Mouse (Mus musculus) cerebellum, adult 8-10 months (tissue): ENCODE results near the gene Svs1.

Source experiments
- DNase-seq: peaks from one replicate; pipeline ENCODE4 v3.0.0; 2022

Svs1 gene

DNA sequence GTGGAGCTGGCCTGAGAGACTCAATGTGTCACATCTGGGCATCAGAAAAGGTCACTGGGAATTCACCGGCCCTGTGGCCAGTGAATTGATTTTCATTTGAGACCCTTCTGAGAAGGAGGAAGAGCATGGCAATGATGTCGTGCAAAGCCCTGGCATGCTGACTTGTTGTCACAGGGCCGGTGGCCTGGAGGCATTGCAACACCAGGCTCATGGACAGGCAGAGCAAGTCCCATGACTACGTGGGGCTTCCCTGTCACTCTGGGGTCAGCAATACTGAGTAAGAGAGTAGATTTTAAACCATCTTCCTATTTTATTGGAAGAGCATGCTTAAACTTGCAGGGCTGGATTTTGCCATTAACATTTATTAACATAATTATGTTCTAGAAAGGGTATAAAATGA, 26.4 kb downstream of the Svs1 start:
- no peak for DNase-seq

DNA sequence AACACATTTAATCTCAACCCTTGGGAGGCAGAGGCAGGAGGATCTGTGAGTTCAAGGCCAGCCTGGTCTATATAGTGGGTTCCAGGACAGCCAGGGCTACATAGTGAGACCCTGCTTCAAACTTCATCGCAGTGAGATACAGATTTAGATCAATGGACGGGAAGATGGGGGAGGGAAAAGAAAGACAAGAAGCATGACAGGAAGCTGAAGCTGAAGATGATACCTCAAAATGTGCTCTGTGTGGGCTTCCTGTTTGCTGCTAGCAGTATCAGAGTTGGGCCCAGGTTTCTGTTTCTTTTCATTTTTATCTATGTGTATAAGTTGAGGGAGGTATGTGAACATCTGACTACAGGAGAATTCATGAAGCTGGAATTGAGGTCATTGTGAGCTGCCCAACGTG, 26.8 kb downstream of the Svs1 start:
- DNase-seq = no peak

DNA sequence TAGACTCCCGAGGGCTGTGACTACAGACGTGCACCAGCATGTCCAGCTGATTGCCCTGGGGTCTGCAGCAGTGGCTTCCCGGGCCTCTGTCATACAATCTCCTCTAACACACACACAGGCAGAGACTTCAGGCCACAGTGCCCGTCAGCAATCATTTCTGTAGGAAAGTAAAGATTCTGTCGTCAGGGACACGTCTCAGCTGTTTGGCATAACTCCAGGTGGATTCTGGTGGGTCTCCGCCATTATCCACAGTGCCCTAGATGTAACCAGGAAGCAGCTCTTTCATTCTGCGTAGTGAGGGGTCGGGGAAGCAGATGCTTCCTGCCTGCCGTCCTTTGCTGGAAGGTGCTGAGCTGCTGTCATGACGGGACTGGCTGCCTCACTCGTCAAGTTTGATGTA, 30.5 kb downstream of the Svs1 start:
- no peak for DNase-seq

DNA sequence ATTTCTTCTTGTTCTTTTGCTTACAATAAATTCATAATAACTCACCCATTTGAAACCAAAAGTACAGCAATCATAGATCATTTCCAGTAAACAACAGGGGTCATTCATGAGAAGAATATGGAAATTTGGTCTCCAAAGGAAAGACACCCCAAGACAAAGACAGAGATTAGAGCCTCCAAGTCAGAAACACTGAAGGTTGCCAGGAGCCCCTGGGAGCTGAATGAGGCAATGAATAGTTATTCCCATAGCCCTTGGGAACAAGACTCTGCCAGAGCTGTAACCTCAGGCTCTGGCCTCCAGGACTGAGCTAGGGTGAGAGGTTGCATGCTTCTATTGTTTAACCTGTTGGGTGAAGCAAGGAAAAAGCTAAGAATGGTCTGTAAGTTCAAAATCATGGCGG, 32.7 kb downstream of the Svs1 start:
- no peak for DNase-seq

DNA sequence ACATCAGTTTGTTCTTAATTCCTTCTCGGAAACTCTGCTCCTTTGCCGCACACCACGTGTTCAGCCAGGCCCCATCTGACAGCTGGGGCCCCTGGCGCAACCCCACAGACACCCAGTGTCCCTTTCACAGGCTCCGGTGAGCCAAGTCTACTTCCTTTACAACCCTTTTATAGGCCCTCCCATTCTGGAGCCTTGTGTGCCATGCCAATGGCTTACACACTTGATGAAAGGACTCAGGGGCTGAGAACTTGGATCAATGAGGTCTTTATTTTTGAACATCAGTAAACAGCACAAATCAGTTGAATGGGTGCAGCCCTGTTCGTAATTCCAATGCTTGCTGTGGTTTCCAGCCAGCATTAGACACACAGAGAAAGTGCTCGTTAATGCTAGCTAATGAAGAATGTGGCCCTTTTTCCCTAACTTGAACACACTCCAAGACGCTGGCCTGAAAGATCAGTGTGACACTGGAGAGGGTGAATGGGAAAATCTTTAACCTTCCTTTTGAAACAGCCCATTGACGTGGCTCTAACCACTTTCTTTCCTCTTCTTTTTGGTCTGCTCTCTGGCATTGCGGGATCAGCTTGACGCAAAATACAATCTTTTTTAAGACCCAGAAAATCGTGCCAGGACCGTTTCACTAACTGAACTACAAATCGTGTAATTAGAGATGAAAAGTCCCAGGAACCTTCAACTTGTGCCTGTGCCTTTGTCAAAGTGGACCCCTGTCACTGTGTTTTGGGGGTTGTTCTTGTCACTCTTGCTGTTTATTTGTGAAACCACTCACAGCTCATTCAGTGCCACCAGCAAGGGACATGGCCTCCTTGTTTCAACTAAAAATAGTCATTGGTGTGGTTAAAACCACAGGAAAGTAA, 34.7 kb downstream of the Svs1 start:
- DNase-seq = no peak

DNA sequence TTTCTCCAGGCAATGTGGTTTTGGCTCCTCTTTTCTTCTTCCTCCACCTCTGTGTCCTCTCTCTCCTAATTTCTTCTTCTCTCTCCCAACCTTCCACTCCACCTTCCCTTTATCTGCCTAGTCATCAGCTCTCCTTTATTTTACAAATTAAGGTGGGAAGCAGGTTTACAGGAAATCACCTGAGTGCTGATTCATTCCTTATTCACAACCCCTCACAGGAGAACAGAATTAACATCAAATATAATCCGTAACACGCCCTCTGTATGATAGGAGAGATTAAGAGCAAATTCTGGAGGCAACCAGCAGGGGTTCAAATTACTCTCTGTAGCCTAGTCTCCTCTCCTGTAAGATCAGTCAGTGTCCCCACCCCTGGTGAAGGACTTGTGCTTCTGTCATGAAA, 35.7 kb downstream of the Svs1 start:
- no peak for DNase-seq

DNA sequence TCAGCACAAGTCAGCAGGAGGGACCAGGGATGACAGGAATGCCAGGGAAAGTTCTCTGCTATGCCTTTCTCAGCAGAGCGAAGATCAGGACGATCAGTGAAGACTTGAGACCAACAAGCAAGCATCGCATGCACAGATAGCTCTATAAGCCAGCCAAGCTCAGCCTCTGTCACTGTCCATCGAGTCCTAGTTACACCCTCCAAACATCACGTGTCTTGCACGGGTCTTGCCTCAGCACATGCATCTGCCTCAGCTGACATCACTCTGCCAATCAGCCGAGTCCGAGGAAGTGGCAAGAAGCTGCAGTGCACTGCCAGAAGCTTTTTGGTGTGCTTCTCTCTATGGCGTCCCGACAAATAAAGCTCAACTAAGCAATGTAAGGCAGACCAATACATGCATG, 36.7 kb downstream of the Svs1 start:
- no peak for DNase-seq

DNA sequence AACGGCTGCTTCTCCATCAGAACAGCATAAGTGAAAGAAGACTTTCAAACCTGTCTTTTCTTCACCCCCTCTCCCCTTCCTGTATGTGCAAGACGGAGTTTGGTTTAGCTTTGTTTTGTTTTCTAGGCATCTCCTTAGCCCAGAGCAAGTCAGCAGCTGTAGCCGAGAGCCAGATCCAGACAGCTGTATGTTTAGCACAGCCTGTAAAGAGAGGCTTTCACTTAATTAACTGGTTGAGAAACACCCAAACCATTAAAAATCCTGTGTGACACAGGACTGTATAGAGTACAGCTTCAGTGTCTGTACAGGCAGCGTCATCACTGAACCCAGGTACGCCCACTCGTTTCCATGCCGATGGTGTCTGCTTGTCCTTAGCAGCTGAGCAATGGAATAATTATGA, 38.6 kb downstream of the Svs1 start:
- DNase-seq = no peak

DNA sequence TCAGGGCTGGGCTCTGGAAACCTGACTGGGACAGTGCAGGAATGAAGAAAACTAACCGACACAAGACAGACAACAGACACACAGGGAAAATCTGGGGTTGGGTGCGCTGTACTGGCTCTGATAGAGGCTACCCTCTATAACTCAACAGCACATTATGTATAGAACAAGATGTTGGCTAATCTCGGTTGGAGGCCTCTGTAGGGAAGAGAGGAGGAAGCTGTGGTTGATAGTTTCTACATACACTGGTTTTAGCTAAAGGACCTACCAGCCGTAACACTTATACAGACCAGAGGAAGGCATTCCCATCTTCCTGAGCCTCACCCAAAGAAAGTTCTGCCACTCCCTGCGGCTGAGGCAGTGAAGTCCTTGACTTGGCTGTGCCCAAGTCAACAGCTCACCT, 39.8 kb downstream of the Svs1 start:
- no peak for DNase-seq

DNA sequence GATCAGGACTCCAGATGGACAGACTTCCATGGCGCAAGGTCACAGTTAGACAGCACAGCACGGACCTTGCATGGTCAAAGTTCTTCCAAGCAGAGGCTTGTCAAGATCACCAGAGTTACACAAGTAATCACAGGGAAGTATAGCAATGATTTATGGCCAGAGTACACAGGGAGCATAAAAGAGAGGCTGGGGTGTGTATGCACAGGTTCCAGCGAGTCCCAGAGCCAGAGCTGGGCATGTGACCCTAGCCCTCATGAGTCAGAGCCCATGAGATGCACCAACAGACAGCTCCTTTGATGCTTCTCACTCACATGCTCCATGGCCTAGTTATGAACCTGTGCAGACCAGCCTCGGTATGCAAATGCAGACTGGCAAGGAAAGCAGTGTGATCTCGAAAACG, 41.4 kb downstream of the Svs1 start:
- no peak for DNase-seq

DNA sequence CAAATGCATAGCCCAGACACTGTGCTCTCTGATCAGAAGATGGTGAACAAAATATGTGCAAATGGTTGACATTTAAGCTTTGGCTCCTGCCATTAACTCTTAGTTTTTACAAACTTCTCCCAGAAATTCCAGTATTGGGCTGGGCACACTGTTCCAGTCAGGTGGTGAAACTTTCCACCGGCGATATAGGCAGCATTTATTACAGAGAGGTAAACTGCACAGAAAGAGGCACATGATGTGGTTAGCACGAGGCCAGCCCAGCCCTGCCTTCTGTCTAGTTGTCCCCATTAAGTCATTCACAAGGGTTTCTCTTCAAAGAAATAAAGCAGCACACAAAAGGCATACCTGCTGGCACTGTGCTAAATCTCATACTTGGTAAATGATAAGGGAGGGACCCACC, 42.0 kb downstream of the Svs1 start:
- no peak for DNase-seq

DNA sequence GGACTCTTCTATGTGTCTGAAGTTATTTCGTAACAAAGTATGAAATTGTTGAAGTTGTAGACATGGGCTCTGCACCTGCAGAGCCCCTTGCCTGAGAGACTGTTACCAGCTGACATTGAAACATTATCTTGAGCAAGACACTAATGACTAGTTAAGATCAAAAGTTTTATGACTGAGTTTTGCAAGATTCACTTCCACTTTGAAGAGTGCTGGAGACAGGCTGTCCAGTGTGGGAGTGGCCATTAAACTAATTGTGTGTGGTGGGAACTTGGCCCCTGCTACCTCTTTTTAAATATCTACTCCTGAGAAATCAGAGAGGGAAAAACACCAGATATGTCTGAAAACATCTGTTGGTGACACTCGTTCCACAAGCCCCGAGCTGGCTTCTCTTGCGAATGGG, 44.6 kb downstream of the Svs1 start:
- DNase-seq = no peak

DNA sequence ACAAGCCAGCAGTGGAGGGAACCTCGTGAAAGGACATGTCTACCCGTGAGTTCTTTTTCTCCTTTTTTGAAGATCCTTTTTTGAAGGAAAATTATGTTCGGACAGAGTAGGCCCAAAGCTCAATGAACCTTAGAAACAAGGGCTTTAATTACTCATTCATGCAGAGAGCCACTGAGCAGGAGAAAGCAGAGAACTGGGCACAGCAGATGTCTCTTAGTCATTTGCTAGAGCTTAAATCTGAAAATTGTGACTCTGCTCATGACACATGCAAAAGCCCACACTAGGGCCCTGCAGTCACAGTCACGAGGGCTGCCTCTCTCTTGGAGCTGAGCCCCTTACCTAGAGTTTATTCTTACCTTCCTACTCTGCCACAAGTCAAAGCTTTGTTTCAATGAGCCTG, 46.1 kb downstream of the Svs1 start:
- DNase-seq = no peak

DNA sequence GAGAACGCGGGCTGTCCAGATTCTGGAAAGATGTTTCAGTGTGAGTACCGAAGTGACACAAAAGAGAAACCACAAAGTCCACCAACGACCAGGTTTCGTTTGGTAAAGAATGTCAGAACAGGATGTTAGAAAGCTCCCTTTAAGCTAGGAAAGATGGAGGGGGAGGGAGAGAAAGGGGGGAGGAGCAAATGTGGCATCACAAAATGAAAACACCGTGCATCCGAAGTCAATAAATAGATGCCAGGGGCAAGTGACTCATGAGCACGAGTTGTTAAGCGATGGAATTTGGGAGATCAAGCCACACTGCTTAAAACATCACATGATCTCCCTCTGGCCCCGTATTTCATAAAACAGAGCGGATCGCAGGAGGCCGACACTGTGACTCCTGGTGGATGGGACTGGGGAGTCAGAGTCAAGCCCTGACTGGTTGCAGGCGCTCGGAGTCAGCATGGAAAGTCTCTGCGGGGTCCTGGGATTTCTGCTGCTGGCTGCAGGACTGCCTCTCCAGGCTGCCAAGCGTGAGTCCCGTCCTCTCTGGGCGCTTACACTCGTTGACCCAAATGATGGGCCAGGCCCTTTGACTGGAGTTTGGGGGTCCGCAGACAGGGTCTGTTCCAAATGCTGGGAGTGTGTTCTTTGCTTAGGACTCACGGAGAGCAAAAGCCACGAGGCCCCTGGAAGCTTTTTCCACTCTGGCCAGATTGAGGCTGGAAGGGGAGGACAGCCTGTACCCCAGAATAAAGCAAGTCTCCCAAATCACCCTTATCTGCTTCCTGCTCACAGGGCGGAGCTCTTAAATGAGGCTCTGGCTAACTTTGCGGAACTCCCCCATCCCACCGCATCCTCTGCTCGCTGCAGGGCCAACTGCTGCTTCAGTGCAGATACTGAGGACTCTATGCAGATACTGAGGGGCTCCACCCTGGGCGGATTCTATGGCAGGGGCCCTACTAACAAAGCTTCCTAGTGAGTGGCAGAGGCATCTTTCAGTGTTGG, 49.9 kb downstream of the Svs1 start, which contains the start of gene Gpnmb:
Gene Gpnmb (plus strand): TSS at position 272 of the 993 bp plus-strand sequence.
- no peak for DNase-seq

DNA sequence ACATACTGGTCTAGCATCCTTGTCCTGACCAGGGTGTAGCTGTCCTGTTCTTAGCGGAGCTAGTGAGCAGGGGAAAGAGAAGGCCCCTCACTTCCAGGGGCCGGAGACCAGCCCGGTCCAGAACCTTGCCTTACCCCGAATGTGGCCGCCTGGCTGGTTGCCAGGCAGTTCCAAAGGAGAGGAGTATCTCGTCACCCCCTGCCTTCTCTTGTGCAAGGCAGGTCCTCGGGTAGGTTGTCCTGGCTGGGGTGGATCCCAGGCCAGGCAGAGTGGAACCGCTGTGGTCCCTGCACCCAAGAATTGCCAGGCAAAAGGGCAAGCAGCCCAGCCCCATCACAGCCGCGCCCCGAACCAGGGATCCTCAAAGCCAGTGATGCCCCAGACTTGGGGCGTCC, 50.6 kb downstream of the Svs1 start:
- DNase-seq = no peak

DNA sequence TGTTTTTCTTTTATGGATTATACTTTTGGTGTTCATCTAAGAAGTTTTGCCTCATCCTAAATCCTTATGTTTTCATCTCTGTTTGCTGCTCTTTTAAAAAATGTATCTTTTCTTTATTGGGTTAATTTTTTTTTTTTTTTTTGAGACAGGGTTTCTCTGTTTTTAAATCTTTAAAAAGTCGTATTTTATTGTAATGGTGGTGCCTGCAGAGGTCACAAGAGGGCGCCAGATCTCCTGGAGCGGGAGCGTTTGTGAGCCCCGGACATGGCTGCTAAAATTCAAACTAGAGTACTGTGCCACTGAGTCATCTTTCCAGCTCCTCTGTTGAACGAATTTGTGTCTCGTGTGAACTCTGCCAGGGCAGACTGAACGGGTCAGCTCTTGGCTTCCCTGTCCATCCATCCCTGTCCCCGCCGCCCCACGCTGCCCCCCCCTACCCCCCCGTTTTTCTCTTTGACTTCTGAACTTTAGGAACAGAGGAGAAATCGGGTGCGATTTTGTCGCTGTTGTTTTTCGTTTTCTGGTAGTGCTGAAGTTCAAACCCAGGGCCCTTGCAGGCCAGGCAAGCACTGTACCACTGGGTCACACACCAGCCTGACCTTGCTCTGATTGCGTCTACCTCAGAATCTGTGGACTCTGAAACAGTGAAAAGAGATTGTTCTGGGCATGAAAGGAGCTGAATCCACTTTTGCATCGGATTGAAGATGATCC, 53.0 kb downstream of the Svs1 start:
- DNase-seq = peak; percentile 38
